Mouse (Mus musculus) layer of hippocampus, adult 8-10 months (tissue): ENCODE measurements around the gene Ctc1. TPM values are rescaled to one million over a fixed set of nuclear protein-coding genes. Genes with fewer than 3 reads are reported as not detected.
"Not testable (repeated sequence)": the region's sequence is repeated elsewhere in the genome, so short reads cannot be mapped to it uniquely, and the experiment has no call there.

Experiments
- DNase-seq, 2 experiments: peaks; one replicate each; pipeline ENCODE4 v3.0.0; 2022; ENCODE audit warnings: low spot score in 2 of 2
- total RNA-seq, 4 experiments: library from RNA; stranded (reverse); gene quantifications; 2 replicates each; pipeline ENCODE4 v1.2.4; 2022

Gene Ctc1
- total RNA-seq, 4 experiments from 2014 or later = 39.8 to 46.9 (median 41.8) TPM

DNA sequence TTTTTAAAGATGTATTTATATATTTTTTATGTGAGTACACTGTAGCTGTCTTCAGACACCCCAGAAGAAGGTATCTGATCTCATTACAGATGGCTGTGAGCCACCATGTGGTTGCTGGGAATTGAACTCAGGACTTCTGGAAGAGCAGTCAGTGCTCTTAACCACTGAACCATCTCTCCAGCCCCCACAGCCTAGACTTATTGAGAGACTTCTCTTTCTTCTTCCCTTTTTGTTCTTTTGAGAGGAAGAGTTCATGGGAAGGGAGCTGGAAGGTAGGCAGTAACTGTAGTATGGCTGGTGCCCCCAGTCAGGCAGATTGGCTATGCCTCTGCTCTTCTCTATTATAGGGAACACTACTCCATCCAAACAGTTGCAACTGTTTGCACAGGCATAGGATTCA is 9.1 kb upstream of the Ctc1 start:
- not testable (repeated sequence) for DNase-seq

DNA sequence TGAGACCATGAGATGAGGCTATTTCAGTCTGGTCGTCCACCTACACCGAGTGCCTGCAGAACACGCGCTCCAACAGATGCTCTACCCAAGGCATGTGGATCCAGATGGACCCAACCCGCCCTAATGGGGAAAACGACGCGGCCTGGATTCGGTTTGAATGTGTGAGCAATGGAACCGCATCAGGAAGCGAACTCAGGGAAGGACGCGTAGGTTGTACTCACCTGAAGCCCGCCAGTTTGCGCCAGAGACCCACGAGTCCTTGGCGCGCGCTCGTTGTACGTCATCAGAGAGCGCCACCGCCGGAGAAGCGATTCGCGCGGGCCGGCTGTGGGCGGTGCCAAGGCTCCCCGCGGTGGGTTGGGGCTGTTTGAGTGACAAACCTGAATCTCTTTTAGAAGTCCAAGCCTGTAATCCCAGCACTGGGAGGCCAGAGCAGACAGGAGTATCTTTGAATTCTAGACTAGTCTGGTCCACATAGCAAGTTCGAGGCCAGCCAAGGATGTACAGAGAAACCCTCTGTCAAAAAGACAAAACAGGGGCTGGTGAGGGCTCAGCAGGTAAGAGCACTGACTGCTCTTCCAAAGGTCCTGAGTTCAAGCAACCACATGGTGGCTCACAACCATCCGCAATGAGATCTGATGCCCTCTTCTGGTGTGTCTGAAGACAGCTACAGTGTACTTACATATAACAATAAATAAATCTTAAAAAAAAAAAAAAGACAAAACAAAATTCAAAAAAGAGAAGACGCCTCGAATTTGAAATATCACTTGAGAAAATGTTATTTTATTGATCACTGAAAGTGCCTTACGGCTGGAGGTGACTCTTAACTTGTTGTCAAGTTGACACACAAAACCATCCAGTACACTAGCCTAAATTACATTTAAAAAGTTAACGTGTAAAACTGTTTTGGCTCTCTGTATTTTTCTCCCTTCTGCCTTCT is 7.3 kb upstream of the Ctc1 start, which contains the start of gene Pfas:
Pfas (minus strand) TSS at position 279 of the 940 bp plus-strand sequence.
- peak; percentile 88 to 90 for DNase-seq

DNA sequence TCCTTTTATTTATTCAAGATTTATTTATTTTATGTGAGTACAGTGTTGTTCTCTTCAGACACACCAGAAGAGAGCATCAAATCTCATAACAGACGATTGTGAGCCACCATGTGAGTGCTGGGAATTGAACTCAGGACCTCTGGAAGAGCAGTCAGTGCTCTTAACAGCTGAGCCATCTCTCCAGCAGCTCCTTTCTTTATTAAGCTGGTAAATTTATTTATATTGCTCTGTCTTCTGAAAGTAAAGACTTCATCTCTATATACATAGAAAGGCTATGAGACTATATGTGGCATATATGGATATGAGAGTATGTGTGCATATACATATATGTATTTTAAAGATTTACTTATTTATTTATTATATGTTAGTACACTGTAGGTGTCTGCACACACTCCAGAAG is 6.2 kb upstream of the Ctc1 start:
- no peak for DNase-seq

DNA sequence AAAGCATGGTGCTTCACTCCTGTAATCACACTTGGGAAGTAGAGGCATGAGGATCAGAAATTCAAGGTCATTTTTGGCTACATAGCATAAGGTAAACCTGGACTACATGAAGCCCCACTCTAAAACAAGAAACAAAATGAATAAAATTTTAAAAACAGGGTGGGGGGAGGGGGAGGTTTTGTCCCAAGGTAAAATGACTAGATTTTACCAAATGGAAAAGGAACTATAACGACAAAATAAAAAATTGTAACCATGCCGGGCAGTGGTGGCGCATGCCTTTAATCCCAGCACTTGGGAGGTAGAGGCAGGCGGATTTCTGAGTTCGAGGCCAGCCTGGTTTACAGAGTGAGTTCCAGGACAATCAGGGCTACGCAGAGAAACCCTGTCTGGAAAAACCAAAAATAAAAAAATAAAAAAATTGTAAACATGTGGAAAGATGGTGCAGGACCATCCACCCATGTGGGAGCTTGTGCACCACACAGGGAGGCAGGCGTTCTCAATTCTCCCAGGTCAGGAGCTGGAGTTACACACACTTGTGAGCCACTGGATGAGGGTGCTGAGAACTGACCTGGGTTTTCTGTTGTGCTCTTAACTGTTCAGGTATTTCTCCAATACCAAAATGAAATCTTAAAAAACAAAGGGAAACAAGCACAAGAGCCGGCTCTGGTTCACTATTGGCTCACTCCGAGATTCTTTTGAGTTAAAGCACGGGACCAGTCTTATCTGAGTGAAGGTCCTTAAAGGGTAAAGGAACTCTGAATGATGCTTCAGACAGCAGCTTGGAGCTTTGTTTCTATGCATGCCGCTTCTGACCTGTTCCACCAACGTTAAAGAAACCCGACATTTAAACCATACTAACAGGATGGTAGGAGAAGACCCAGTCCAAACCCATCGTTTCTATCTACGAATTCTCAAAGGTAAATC is 5.0 kb upstream of the Ctc1 start:
- DNase-seq = no peak

DNA sequence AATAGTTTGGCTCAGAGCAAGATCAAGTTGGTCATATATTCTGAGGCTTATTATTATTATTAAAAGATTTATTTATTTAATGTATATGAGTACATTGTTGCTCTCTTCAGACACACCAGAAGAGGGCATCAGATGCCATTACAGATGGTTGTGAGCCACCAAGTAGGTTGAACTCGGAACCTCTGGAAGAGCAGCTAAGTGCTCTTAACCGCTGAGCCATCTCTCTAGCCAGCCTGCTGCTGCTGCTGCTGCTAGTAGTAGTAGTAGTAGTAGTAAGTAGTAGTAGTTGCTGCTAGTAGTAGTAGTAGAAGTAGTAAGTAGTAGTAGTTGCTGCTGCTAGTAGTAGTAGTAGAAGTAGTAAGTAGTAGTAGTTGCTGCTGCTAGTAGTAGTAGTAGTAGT is 4.3 kb upstream of the Ctc1 start:
- not testable (repeated sequence) for DNase-seq

DNA sequence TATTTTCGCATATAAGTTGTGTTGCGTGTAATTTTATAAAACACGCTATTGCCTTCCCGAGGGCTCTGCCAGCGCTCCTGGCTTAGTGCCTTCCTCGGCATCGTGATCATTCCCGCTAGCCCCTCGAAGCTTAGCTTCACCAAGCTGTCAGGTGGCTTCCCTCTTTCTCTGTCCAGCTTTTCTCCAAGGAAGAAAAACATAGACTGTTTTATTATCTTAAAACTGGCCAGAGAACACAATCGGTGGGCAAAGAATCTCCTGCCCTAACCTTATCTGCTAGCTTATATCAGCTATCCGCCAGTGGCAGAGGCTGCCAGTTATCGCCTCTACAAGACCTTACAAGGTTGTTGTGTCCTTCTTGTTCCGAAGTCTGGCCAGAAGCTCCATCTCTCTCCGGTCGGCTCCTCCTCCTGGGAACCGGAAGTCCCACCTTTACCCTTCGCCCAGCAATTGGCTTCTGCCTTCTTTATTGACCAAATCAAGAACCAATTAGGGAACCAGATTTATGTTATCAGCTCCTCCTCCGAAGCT is 3.6 kb upstream of the Ctc1 start:
- peak; percentile 87 to 88 for DNase-seq

DNA sequence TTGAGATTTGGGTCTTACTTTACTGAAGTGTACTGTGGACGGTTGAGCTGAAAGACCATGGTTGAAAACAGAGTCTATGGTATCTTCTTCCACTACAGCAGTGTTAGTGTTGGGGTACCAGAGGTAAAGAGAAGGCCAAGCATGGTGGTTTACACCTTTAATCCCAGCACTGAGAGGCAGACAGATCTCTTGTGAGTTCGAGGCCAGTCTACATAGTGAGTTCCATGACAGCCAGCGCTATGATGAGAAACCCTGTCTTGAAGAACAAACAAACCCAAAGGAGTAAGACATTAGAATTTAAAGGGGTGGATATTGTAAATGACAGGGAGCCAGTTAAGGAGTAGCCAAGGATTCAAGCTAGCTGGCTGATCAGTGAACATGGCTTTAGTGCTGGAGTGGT is 1.0 kb downstream of the Ctc1 start:
- DNase-seq = no peak

DNA sequence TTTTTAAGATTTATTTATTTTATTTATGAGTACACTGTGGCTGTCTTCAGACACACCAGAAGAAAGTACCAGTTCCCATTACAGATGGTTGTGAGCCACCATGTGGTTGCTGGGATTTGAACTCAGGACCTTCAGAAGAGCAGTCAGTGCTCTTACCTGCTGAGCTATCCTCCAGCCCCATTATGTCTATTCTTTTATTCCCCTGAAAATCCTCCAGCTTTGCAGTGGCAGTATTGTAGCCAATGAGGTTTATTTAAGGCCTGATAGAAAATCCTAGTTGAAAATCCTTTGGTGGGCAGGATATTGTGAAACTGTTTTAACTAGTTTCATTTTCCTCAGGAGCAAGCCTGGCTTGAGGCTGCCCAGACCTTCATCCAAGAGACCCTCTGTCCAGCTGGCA is 5.0 kb downstream of the Ctc1 start:
- no peak for DNase-seq

DNA sequence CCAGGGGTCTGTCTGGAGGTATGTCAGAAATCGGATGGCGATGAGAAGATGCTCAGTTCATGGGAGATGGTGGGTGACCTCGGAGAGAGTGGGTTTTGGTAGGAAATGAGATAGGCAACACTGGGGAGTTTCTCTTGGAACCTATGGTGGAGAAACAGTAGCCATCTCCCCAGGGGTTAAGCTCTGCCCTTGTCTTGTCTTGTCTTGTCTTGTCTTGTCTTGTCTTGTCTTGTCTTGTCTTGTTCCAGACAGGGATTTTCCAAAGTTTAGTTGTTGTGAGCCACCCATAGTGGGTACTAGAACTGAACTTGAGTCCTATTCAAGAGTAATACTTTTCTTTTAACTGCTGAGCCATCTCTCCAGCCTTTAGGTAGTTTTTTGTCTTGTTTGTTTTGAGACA is 10.9 kb downstream of the Ctc1 start:
- no peak for DNase-seq

DNA sequence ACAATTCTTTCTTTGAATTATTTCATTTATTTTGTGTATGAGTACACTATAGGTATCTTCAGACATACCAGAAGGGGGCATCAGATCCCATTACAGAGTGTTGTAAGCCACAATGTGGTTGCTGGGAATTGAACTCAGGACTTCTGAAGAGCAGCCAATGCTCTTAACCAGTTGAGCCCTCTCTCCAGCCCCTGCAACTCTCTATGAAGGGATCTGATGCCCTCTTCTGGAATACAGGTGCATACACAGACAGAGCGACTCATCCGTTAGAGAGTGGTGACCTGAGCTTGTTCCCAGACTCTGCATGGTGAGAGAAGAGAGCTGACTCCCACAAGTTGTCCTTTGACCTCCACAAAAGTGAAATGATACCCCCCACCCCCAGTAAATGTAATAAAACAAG is 13.1 kb downstream of the Ctc1 start:
- no peak for DNase-seq

DNA sequence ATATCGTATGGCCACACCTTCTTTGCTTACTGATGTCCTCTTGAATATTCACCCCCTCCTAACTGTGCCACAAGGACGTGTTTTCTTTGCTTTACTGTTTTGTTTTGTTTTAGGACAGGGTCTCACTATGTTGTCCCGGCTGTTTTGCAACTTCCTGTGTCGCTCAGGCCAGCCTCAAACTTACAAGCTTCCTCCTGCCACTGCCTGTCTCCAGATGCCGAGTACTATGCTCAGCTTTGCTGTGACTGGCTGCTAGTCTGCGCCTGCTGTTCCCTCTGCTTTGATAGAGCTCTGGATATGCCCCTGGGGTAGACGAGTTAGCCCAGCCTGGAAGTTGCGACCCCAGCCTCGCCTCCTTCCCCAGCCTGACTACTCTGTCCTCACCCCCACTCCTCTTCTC is 17.8 kb downstream of the Ctc1 start:
- no peak for DNase-seq

DNA sequence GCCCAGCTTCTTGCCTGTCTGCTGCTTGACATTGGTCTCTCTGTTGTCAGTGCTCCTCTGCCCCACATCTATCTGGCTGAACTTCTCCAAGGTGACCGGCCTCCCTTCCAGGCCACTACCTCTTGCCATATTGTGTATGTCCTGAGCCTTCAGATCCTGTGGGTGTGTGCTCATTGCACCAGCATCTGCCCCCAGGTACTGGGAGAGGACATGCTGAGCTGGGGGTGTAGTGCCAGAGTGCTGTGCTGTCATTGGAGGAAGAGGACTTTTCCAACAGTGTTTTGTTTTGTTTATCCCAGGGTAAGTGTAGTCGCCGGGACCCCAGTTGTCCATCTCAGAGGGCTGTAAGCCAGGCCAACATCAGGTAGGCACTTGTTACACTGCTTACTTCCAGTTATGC is 18.9 kb downstream of the Ctc1 start:
- DNase-seq = no peak

DNA sequence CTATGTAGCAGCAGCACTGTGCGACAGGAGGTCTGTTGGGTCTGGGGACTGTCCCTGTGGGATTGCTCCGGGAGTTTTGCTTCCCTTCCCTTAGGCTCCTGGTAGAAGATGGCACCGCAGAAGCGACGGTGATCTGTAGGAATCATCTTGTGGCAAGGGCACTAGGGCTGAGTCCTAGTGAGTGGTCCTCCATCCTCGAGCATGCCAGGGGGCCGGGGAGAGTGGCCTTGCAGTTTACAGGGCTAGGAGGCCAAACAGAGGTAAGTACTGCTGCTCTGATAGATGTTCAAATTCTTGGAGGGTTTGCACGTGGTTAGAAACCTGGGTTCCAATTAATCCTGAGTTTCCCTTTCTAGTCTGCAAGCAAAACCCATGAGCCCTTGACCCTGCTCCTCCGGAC is 19.7 kb downstream of the Ctc1 start:
- no peak for DNase-seq

DNA sequence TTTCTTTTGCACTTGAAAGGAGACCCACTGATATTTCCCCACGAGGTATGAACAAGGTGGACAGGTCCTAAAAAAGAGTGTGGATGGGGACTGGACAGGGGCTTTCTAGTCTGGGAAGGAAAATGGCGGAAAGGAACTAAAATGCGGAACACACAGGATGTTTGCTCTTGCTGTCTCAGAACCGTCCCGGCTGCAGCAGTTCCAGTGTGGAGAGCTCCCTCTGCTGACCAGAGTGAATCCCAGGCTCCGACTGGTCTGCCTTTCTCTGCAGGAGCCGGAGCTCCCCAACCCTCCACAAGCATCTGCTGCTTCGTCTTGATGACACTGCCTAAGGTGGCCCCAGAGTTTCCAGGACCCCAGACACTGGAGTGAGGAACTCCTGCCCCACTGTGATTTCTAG is 20.1 kb downstream of the Ctc1 start:
- DNase-seq = peak; percentile 90 to 92

DNA sequence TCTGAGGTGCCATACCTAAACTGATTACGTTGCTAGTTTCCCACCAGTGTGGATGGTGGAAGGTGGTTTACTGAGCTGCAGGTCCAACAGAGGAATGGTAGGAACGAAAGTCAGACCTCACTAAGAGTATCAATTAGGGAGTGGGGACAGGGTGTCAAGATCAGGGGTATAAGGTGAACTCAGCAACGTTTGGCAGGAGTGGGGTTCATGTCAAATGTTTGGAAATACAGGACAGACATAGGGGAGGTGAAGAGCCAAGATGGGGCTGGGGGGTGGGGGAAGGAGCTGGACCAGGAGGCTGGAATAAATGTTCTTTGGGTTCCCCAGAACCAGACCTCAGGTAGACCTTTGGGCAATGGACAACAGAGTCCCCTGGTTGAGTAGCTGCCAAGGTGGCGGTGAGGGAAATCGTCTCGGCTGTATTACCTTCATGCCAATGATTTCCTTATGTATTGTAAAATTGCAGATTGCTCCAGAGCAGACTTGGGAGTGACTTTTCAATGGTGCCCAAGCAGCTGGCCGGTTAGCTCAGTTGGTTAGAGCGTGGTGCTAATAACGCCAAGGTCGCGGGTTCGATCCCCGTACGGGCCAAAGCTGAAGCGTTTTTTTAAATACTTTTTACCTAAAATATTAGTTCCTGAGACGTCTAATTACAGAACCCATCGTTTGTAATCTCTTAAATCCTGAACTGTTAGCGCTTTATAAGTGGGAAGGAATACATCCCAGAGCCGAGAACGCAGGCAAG is 20.9 kb downstream of the Ctc1 start:
- peak; percentile 86 to 95 for DNase-seq

DNA sequence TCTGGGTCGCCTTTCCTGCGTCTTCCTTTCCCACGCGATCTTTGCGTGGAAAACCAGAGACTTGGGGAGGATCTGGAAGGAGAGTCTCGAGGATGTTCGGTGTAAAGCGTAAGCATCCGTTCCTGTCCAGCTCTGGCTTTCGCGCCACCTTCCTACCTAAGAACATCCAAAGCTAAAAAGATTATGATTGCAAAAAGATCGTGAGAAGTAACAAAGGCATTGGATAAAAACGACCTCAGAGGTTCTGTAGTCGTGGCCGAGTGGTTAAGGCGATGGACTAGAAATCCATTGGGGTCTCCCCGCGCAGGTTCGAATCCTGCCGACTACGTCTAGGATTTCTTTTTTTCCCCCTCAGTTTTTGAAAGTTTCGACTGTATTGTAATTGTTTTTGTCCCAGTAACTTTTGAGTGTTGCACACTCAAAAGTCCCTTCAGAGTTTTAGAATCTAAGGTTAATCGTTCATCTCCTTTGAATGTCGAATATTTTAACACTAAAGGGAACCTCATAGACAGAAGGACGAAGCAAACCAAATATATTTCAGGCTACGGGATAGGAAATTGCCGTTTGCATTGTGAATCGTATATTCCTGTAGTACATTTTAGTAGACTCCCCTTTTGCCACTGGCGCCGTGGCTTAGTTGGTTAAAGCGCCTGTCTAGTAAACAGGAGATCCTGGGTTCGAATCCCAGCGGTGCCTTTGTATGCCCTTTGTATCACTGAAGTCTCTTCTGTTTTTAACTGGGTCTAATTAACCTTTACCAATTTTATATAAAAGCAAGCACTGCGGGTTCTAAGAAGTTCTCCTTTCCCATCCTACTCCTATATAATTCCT is 21.7 kb downstream of the Ctc1 start:
- DNase-seq = peak; percentile 80 to 93

DNA sequence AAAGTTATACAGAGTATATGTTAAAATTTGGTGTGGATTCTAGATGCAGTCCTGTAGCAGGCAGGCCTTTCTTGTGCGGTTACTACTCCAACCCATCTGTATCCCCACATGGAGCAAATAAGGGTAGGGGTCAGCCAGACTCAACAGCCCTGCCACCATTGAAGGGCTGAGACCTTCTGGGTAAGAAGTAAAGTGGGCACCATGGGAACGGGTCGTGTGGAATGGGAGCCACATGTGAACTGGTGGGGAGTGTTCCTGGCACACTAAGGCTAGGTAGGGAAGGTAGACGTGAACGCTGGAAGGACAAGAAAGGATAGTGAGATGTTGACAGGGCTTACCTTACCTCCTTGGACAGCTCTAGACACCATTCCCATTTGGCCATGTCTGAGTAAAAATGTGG is 22.5 kb downstream of the Ctc1 start:
- no peak for DNase-seq

DNA sequence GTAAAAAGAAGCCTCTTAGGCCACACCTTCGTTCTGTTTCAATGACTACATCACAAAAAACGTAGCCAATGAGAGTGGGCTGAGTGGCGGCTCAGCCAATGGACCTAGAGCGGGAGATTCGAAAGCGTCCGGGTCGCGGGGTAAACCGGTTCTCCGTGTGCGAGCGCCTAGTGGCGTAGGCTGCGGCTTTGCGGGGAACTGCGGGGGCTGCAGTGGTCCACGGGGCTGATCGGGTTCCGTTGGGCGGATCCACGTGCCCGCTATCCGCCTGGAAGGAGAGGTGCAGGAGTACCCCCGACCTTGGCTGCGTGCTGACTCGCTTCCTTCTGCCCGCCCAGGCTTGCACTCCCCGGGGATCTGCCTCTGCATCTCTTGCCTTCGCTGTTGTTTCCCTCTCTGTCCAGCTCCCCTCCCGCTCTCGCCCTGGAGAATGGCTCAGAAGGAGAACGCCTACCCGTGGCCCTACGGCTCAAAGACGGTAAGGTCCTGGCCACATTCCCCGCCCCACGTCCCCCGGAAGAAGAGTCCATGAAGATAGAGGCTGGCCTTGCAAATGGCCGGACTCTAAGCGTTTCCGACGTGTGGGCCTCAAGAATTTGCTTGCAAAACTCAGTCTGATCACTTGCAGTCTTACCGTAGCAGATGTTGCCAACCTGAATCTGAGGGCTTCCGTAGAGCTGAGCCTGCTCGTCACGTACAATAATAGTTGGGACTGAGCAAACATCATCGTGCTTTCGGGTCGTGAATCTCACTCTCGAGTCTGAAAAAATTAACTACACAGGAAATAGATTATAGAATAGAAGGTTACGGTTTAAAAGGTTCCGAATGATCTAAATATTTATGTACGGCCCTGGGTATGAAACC is 30.1 kb downstream of the Ctc1 start, which contains the start of gene Aurkb:
Aurkb (plus strand) TSS at position 117 of the 864 bp plus-strand sequence.
- no peak for DNase-seq

DNA sequence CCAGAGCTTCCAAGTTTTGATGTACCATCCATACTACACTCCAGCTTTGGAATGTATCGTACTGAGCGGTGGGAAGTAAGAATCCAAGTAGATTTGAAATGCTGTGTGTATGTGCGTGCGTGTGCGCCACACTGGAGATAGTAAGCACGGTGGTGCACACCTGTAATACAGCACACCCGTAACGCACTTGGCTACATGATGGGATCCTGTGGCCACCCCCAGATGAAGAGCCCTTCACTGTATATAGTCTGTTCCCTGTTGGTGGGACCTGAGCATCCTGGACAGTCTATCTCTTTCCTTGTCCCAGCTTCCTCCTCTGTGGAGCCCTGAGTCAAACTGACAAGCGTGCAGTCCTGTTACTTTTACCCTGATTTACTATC is 30.7 kb downstream of the Ctc1 start:
- DNase-seq = no peak
